14 mouse cellular contexts compared by ENCODE assay signal in genomic region chr3:95313476-95313875, GRCm38 (mm10). TPM values are rescaled to one million over a fixed set of nuclear protein-coding genes. Genes with fewer than 3 reads are reported as not detected.
DNase-seq lines count a peak whose midpoint lies in the region; ATAC-seq and TF ChIP-seq lines count a peak whose summit lies in the region.
"Had no signal": no experiment of that assay in that cellular context is flagged by ENCODE, and none has a peak within 500 bp of the region (broad histone marks: within the 10 kb centered on the region; RNA-seq: fewer than 3 reads in every experiment).

No protein-coding gene starts in this region.

- no peak for TF ChIP-seq EP300 in stomach, postnatal 0 days (optimal IDR thresholded peaks at IDR 0.05)

- H3K4me3 ChIP-seq in megakaryocyte, embryonic 14.5 days (replicated peaks) = peak overlapping the region; percentile 78
- peak overlapping the region; percentile 79 for H3K4me3 ChIP-seq in G1E (ENCODE audit: low read depth, low read length)
- H3K4me3 ChIP-seq in stomach, postnatal 0 days (ENCODE audit: low read depth, low read length) = no peak overlapping the region
- H3K4me3 ChIP-seq: embryonic facial prominence, embryonic 15.5 days had no signal

- no peak for TF ChIP-seq CTCF in G1E (IDR thresholded peaks at IDR 0.05; ENCODE audit: low read depth, low read length)
- no peak for TF ChIP-seq CTCF in stomach, postnatal 0 days (IDR thresholded peaks at IDR 0.05; ENCODE audit: low read depth)

- H3K27me3 ChIP-seq in megakaryocyte, embryonic 14.5 days (replicated peaks) = no peaks in the 10 kb centered on the region
- no peaks in the 10 kb centered on the region for H3K27me3 ChIP-seq in G1E (ENCODE audit: insufficient read depth, low read length)
- no peaks in the 10 kb centered on the region for H3K27me3 ChIP-seq in stomach, postnatal 0 days (ENCODE audit: control insufficient read depth, insufficient read depth, low read length)
- H3K27me3 ChIP-seq: embryonic facial prominence, embryonic 15.5 days; lung, embryonic 15.5 days had no signal

- 62% methylated on average over 7 of the region's 7 CpGs for WGBS in stomach, postnatal 0 days

- no peak overlapping the region for H3K9ac ChIP-seq in stomach, postnatal 0 days (ENCODE audit: low read length)
- H3K9ac ChIP-seq: embryonic facial prominence, embryonic 15.5 days; lung, embryonic 15.5 days had no signal

- H3K9me3 ChIP-seq in megakaryocyte, embryonic 14.5 days = no peaks in the 10 kb centered on the region
- H3K9me3 ChIP-seq in G1E (replicated peaks) = no peaks in the 10 kb centered on the region
- no peaks in the 10 kb centered on the region for H3K9me3 ChIP-seq in stomach, postnatal 0 days (ENCODE audit: control insufficient read depth, low read length)
- H3K9me3 ChIP-seq: embryonic facial prominence, embryonic 15.5 days; lung, embryonic 15.5 days had no signal

- no peak overlapping the region for H3K4me2 ChIP-seq in stomach, postnatal 0 days (replicated peaks; ENCODE audit: low read depth)
- H3K4me2 ChIP-seq: embryonic facial prominence, embryonic 15.5 days had no signal

- no peak overlapping the region for H3K27ac ChIP-seq in stomach, postnatal 0 days (replicated peaks)
- H3K27ac ChIP-seq: embryonic facial prominence, embryonic 15.5 days; lung, embryonic 15.5 days had no signal

- no peak for DNase-seq in G1E (ENCODE audit: low spot score)
- DNase-seq in induced T-regulatory cell, adult 2 months (ENCODE audit: low read depth) = peak; percentile 25
- DNase-seq in stomach, postnatal 0 days (ENCODE audit: low spot score) = peak; percentile 13
- DNase-seq in Muller cell, postnatal 12 days (ENCODE audit: inconsistent ontology term) = no peak
- no peak for DNase-seq in right cerebral cortex, postnatal 36 days (ENCODE audit: low spot score in 2 of 2)
- DNase-seq: cerebellum, postnatal 14 days; heart, postnatal 36 days; kidney, adult 8-10 months; midbrain, embryonic 14.5 days; right cerebral cortex, postnatal 4 days had no signal

- peaks cover 71% of the 10 kb centered on the region for H3K4me1 ChIP-seq in megakaryocyte, embryonic 14.5 days
- H3K4me1 ChIP-seq in G1E (ENCODE audit: insufficient read depth, low read depth, low read length) = peaks cover 70% of the 10 kb centered on the region
- H3K4me1 ChIP-seq in stomach, postnatal 0 days (replicated peaks; ENCODE audit: control insufficient read depth, insufficient read depth) = peaks cover 12% of the 10 kb centered on the region; the same call in 1 of the 2 replicates

- H3K36me3 ChIP-seq in megakaryocyte, embryonic 14.5 days (replicated peaks; ENCODE audit: low read length) = peaks cover 14% of the 10 kb centered on the region
- H3K36me3 ChIP-seq in G1E (replicated peaks) = peaks cover 31% of the 10 kb centered on the region
- no peaks in the 10 kb centered on the region for H3K36me3 ChIP-seq in stomach, postnatal 0 days (ENCODE audit: control insufficient read depth, insufficient read depth, low read length)
- H3K36me3 ChIP-seq: lung, embryonic 15.5 days had no signal

- no peak for ATAC-seq in megakaryocyte, adult 5-6 weeks (ENCODE audit: poor library complexity, severe bottlenecking)
- ATAC-seq in G1E (ENCODE audit: extremely low read depth, insufficient number of reproducible peaks, low FRiP score, poor library complexity, severe bottlenecking) = no peak
- ATAC-seq in stomach, postnatal 0 days (ENCODE audit: low FRiP score, low TSS enrichment) = no peak

RNA-seq across cellular contexts. Expression of gene Cers2, which starts 1.1 kb away (rescaled TPM):
- polyA plus RNA-seq in megakaryocyte, embryonic 14.5 days (2012; ENCODE audit: insufficient read depth, low replicate concordance) = 36.9 and 124 TPM in 2 replicates
- total RNA-seq in megakaryocyte, adult 5-6 weeks (2015) = 184 and 191 TPM in 2 replicates
- total RNA-seq in megakaryocyte, adult 5-6 weeks (2017) = 86.0 and 107 TPM in 2 replicates
- 284 and 285 TPM in 2 replicates for total RNA-seq in G1E (2014; fragmentation: Nextera tagmentation)
- total RNA-seq in G1E (2017) = 197 and 249 TPM in 2 replicates
- 459 and 654 TPM in 2 replicates for polyA plus RNA-seq in G1E (2012)
- polyA plus RNA-seq in stomach, postnatal 0 days (2015; fragmentation: Nextera tagmentation; extraction: Ambion mirVana) = 75.0 and 80.3 TPM in 2 replicates

RNA-seq across cellular contexts. Expression of gene Anxa9, which starts 6.5 kb away (rescaled TPM):
- polyA plus RNA-seq in megakaryocyte, embryonic 14.5 days (2012; ENCODE audit: insufficient read depth, low replicate concordance) = 0.66 TPM in 1 of 2 replicates, not detected in the other
- total RNA-seq in megakaryocyte, adult 5-6 weeks (2015) = 3.0 and 3.8 TPM in 2 replicates
- total RNA-seq in megakaryocyte, adult 5-6 weeks (2017) = 1.9 and 2.4 TPM in 2 replicates
- total RNA-seq in G1E (2014; fragmentation: Nextera tagmentation) (15.2 and 29.8 TPM in 2 replicates), G1E (2017) (9.4 and 10.3 TPM in 2 replicates)
- 1.1 and 1.4 TPM in 2 replicates for polyA plus RNA-seq in G1E (2012)
- polyA plus RNA-seq in stomach, postnatal 0 days (2015; fragmentation: Nextera tagmentation; extraction: Ambion mirVana) = 57.2 and 63.1 TPM in 2 replicates

RNA-seq across cellular contexts. Expression of gene Prune1, which starts 31.6 kb away (rescaled TPM):
- 5.2 and 6.0 TPM in 2 replicates for polyA plus RNA-seq in megakaryocyte, embryonic 14.5 days (2012; ENCODE audit: insufficient read depth, low replicate concordance)
- 12.4 and 14.5 TPM in 2 replicates for total RNA-seq in megakaryocyte, adult 5-6 weeks (2015)
- total RNA-seq in megakaryocyte, adult 5-6 weeks (2017) = 7.8 and 10.2 TPM in 2 replicates
- total RNA-seq in G1E (2014; fragmentation: Nextera tagmentation) (32.3 and 33.5 TPM in 2 replicates), G1E (2017) (14.7 and 15.1 TPM in 2 replicates)
- 3.8 and 4.8 TPM in 2 replicates for polyA plus RNA-seq in G1E (2012)
- polyA plus RNA-seq in stomach, postnatal 0 days (2015; fragmentation: Nextera tagmentation; extraction: Ambion mirVana) = 10.1 and 11.7 TPM in 2 replicates

RNA-seq across cellular contexts. Expression of gene Mindy1, which starts 32.3 kb away (rescaled TPM):
- polyA plus RNA-seq in megakaryocyte, embryonic 14.5 days (2012; ENCODE audit: insufficient read depth, low replicate concordance) = 517 and 1,363 TPM in 2 replicates
- total RNA-seq in megakaryocyte, adult 5-6 weeks (2015) = 49.5 and 55.2 TPM in 2 replicates
- 44.0 and 54.1 TPM in 2 replicates for total RNA-seq in megakaryocyte, adult 5-6 weeks (2017)
- 49.1 and 49.7 TPM in 2 replicates for total RNA-seq in G1E (2014; fragmentation: Nextera tagmentation)
- total RNA-seq in G1E (2017) = 31.4 and 36.0 TPM in 2 replicates
- polyA plus RNA-seq in G1E (2012) = 77.5 and 97.0 TPM in 2 replicates
- polyA plus RNA-seq in stomach, postnatal 0 days (2015; fragmentation: Nextera tagmentation; extraction: Ambion mirVana) = 55.9 and 64.1 TPM in 2 replicates

RNA-seq across cellular contexts. Expression of gene Setdb1, which starts 43.5 kb away (rescaled TPM):
- 2.3 and 6.3 TPM in 2 replicates for polyA plus RNA-seq in megakaryocyte, embryonic 14.5 days (2012; ENCODE audit: insufficient read depth, low replicate concordance)
- total RNA-seq in megakaryocyte, adult 5-6 weeks (2015) = 20.5 and 21.2 TPM in 2 replicates
- total RNA-seq in megakaryocyte, adult 5-6 weeks (2017) = 22.4 and 23.8 TPM in 2 replicates
- total RNA-seq in G1E (2014; fragmentation: Nextera tagmentation) = 157 and 159 TPM in 2 replicates
- 120 and 128 TPM in 2 replicates for total RNA-seq in G1E (2017)
- 66.1 and 72.8 TPM in 2 replicates for polyA plus RNA-seq in G1E (2012)
- polyA plus RNA-seq in stomach, postnatal 0 days (2015; fragmentation: Nextera tagmentation; extraction: Ambion mirVana) = 8.6 and 9.2 TPM in 2 replicates

Comparison
In these comparisons a context has a peak if more than half of its experiments do, and no peak if none do; other contexts are left out.
1. DNase-seq: peak in induced T-regulatory cell, adult 2 months (single experiment) and stomach, postnatal 0 days (single experiment); none in G1E (single experiment), Muller cell, postnatal 12 days (single experiment) and right cerebral cortex, postnatal 36 days (0 of 2).
2. RNA of gene Anxa9, which starts 6.5 kb away (polyA plus RNA-seq): 57.2 to 63.1 TPM in stomach, postnatal 0 days; 1.1 to 1.4 TPM in G1E and 0.66 TPM in megakaryocyte, embryonic 14.5 days; every median in the first group is over 10 times any median in the second.